Mouse (Mus musculus) megakaryocyte, embryonic 14.5 days (primary cell): Measurements from ENCODE around the gene Vars. TPM values are rescaled to one million over a fixed set of nuclear protein-coding genes. Genes with fewer than 3 reads are reported as not detected.
"Not testable (repeated sequence)": the region's sequence is repeated elsewhere in the genome, so short reads cannot be mapped to it uniquely, and the experiment has no call there.

Experiments
- H3K27me3 ChIP-seq: replicated peaks from 2 replicates; pipeline ENCODE3; 2012; ENCODE audit warnings: inconsistent platforms
- H3K36me3 ChIP-seq: replicated peaks from 2 replicates; pipeline ENCODE3; 2012; ENCODE audit warnings: low read length, inconsistent platforms, mixed read lengths
- H3K4me1 ChIP-seq: 2 replicates; pipeline ENCODE4 v1.6.1; 2012; ENCODE audit warnings: inconsistent platforms
- H3K4me3 ChIP-seq: replicated peaks from 2 replicates; pipeline ENCODE3; 2012; ENCODE audit warnings: moderate library complexity, mild to moderate bottlenecking, inconsistent platforms
- H3K9me3 ChIP-seq: 2 replicates; pipeline ENCODE4 v1.6.1; 2012; ENCODE audit warnings: inconsistent platforms
- FLI1 ChIP-seq: IDR thresholded peaks from 2 replicates; pipeline ENCODE4 v1.6.1; 2012; ENCODE audit warnings: low read length, inconsistent platforms, mixed read lengths
- GATA1 ChIP-seq: IDR thresholded peaks from 3 replicates; pipeline ENCODE4 v1.6.1; 2012; ENCODE audit warnings: mixed read lengths, low read length, inconsistent platforms, borderline replicate concordance
- polyA plus RNA-seq: library from polyadenylated mRNA; stranded (reverse); fragments of >175 nt; gene quantifications from 2 replicates; pipeline ENCODE4 v1.2.3, GENCODE M21; 2012; ENCODE audit warnings: low replicate concordance; ENCODE audit not compliant: insufficient read depth

Gene Vars
- polyA plus RNA-seq, 1 experiment, result 188 TPM

- peaks cover 37% of the 10 kb centered on the region for H3K36me3 ChIP-seq
These were observed 4.2 kb upstream of the Vars start for GRCm38 (mm10) chr17:34996411-34997141.

GRCm38 (mm10) chr17:34997142-34997483 is 3.7 kb upstream of the Vars start:
- Histone ChIP-seq H3K36me3 (peaks cover 33% of the 10 kb centered on the region), H3K9me3 (no peaks in the 10 kb centered on the region), H3K27me3 (no peaks in the 10 kb centered on the region), H3K4me1 (peaks cover 48% of the 10 kb centered on the region), H3K4me3 (no peak overlapping the region)
- TF ChIP-seq FLI1, result no peak
- no peak for TF ChIP-seq GATA1

More at GRCm38 (mm10) chr17:34996411-34997141, 4.2 kb upstream of the Vars start:
- no peaks in the 10 kb centered on the region for H3K27me3 ChIP-seq
- no peaks in the 10 kb centered on the region for H3K9me3 ChIP-seq
- no peak for TF ChIP-seq FLI1
- no peak for TF ChIP-seq GATA1
- H3K4me1 ChIP-seq, result peaks cover 43% of the 10 kb centered on the region
- peak overlapping the region; percentile 39 for H3K4me3 ChIP-seq

GRCm38 (mm10) chr17:34998526-34999430 is 2.0 kb upstream of the Vars start:
- H3K4me1 ChIP-seq, result peaks cover 63% of the 10 kb centered on the region
- TF ChIP-seq FLI1 (no peak), GATA1 (no peak)

DNA sequence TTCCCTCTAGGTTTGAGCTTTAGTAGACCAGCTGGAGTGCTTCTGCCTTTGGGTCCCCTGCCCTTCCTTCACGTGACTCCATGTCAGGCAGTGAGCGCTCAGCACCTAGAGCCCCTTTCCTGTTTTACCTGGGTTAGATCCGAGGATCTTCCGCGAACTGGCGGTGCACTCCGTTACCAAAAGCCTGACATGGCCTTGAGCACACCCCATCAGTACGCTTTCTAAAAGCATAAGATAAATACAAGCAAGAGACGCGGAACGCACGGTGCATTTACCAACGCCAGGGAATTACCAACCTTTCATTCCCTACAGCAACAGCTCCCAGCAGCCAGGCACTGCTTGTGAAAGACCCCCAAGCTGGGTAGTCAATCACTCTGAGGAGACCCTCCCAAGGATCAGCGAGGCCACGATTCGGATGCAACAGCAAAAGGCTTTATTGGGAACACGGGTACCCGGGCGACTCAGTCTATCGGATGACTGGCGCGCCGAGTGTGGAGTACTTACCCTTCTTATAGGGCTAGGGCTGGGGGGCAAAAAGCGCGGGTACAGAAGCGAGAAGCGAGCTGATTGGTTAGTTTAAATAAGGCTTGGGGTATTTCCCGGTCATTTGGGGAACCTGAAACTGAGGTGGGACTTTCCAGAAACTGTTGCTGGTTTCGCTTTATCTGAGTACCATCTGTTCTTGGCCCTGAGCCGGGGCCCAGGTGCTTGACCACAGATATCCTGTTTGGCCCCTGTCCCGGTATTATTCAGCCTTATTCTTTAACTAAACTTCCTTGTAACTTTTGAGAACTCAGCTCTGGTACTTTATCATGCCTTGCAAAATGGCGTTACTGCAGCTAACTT is 693 bp upstream of the Vars start:
- H3K4me1 ChIP-seq, result peaks cover 71% of the 10 kb centered on the region
- not testable (repeated sequence) for H3K9me3 ChIP-seq, H3K27me3 ChIP-seq
- H3K4me3 ChIP-seq, result peak overlapping the region; percentile 100
- peaks cover 48% of the 10 kb centered on the region for H3K36me3 ChIP-seq

More at GRCm38 (mm10) chr17:34998526-34999430, 2.0 kb upstream of the Vars start:
- Histone ChIP-seq H3K36me3 (peaks cover 36% of the 10 kb centered on the region), H3K27me3 (no peaks in the 10 kb centered on the region), H3K9me3 (no peaks in the 10 kb centered on the region), H3K4me3 (peak overlapping the region; percentile 92)

GRCm38 (mm10) chr17:35001452-35002152 is 815 bp downstream of the Vars start:
- TF ChIP-seq GATA1 (no peak), FLI1 (no peak)
- H3K27me3 ChIP-seq, result no peaks in the 10 kb centered on the region
- peaks cover 74% of the 10 kb centered on the region for H3K4me1 ChIP-seq
- peaks cover 56% of the 10 kb centered on the region for H3K36me3 ChIP-seq
- H3K9me3 ChIP-seq, result no peaks in the 10 kb centered on the region
- H3K4me3 ChIP-seq, result peak overlapping the region; percentile 100

DNA sequence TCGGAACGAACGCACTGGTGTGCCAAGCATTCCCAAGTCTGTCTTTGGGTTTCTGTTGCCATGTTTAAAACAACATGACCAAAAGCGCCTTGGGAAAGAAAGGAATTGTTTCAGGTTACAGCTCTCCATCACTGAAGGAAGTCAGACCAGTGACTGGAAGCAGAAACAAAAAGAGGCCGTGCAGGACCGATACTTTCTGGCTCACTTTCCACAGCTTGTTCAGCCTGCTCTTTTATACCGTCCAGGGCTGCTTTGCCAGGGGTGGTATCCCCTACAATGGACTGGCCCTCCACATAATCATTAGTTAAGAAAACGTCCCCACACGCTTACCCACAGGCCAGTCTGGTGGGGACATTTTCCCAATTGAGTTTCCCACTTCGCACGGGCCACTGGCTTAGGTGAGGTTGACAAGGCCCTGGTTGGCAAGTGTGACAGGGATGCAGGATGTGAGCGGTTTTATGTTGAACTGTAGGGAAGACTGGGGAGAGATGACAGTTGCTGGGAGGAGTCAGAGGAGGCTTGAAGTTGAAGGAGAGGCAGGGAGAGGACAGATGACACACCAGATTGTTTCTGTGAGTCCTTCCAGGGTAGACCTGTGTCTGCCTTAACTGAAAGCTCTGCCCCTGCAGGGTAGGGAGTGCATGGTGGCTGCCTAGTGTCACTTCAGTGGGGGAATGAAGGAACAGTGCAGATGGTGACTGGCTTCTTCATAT is 1.5 kb downstream of the Vars start:
- Histone ChIP-seq H3K4me1 (peaks cover 70% of the 10 kb centered on the region), H3K9me3 (no peaks in the 10 kb centered on the region), H3K4me3 (peak overlapping the region; percentile 100), H3K27me3 (no peaks in the 10 kb centered on the region), H3K36me3 (peaks cover 56% of the 10 kb centered on the region)
- TF ChIP-seq FLI1, result no peak
- no peak for TF ChIP-seq GATA1

DNA sequence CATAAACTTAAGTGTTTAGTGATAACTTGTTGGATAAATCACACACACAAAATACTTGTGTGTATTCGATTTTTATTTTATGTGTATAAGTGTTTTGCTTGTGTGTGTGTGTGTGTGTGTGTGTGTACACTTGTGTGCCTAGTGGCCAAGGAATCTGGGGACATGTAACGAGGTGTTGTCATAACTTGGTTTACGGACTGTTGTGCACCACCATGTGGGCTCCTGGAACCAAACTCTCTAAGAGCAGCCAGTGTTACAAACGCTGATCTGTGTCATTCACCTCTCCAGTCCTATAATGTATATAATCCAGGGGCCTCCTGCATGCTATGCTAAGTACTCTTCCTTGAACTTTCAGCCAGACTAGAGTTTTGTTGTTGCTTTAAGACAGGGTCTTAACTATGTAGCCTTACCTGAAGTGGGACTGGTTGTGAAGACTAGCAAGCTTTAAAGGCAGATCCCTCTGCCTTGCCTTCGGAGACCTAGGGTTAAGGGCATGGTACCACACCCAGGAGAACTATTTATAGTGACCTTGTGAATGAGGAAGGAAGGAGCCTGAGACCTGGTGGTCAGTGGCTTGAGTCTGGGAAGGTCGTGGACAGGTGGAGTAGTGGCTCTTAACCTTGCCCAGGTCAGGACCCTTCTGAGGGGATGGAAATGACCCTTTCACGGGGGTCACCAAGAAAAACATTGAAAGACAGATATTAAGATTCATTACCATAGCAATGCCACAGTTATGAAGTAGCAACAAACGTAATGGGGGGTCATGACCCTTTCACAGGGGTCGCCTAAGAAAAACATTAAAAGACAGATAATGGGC is 2.4 kb downstream of the Vars start:
- Histone ChIP-seq H3K36me3 (peaks cover 56% of the 10 kb centered on the region), H3K4me3 (peak overlapping the region; percentile 46)
- no peak for TF ChIP-seq GATA1
- no peak for TF ChIP-seq FLI1

DNA sequence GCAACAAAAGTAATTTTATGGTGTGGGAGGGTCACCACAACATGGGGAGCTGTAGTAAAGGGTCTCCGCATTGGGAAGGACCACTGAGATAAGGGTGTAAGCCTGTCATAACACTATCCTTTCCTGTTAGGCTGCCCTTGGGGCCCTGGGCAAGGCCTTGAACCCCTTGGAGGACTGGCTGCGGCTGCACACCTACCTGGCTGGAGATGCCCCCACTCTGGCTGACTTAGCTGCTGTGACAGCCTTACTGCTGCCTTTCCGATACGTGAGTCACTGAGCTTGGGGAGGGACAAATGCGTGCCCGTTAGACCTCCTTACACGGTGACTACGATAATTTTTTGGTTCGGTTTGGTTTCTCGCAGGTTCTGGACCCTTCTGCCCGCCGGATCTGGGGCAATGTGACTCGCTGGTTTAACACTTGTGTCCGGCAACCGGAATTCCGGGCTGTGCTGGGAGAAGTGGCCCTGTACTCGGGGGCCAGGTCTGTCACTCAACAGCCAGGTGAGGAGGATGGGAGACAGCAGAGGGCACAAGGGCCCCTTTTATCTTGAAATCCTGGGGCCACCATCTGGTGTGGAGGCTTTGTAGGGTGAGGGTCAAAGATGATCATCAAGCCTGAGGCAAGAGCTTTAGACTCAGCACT is 3.4 kb downstream of the Vars start:
- TF ChIP-seq GATA1 (no peak), FLI1 (no peak)
- Histone ChIP-seq H3K4me3 (no peak overlapping the region), H3K9me3 (no peaks in the 10 kb centered on the region), H3K4me1 (peaks cover 60% of the 10 kb centered on the region), H3K27me3 (no peaks in the 10 kb centered on the region), H3K36me3 (peaks cover 56% of the 10 kb centered on the region)

More for the DNA sequence above, 2.4 kb downstream of the Vars start:
- no peaks in the 10 kb centered on the region for H3K9me3 ChIP-seq
- H3K27me3 ChIP-seq, result no peaks in the 10 kb centered on the region
- peaks cover 68% of the 10 kb centered on the region for H3K4me1 ChIP-seq
